Mouse (Mus musculus): ENCODE results near the gene Muc3. TPM values are rescaled to one million over a fixed set of nuclear protein-coding genes. Genes with fewer than 3 reads are reported as not detected.
A peak's percentile ranks its signal among the peaks of the same experiment; 100 is the strongest.
"Not testable (repeated sequence)": the region's sequence is repeated elsewhere in the genome, so short reads cannot be mapped to it uniquely, and the experiment has no call there.

Muc3 gene
- total RNA-seq (2015; ENCODE audit: low replicate concordance) (not detected in 2 replicates), total RNA-seq (2017; ENCODE audit: low replicate concordance) (not detected in 2 replicates)

- ATAC-seq (replicated peaks; ENCODE audit: low FRiP score, poor library complexity, severe bottlenecking), result not testable (repeated sequence)
Measured at GRCm38 (mm10) chr5:137149272-137149882, at the start of gene Muc3. Muc3 (minus strand) TSS chr5:137149322.

GRCm38 (mm10) chr5:137194488-137195120, 45.5 kb upstream of the Muc3 start:
- ATAC-seq (replicated peaks; ENCODE audit: low FRiP score, poor library complexity, severe bottlenecking), result no peak

GRCm38 (mm10) chr5:137193279-137193952, 44.3 kb upstream of the Muc3 start:
- no peak for ATAC-seq (replicated peaks; ENCODE audit: low FRiP score, poor library complexity, severe bottlenecking)

- ATAC-seq (replicated peaks; ENCODE audit: low FRiP score, poor library complexity, severe bottlenecking), result peak; percentile 49
Measured at GRCm38 (mm10) chr5:137189326-137189725, 40.2 kb upstream of the Muc3 start.

GRCm38 (mm10) chr5:137185362-137185761, 36.2 kb upstream of the Muc3 start:
- no peak for ATAC-seq (replicated peaks; ENCODE audit: low FRiP score, poor library complexity, severe bottlenecking)

GRCm38 (mm10) chr5:137179646-137180374, 30.7 kb upstream of the Muc3 start:
- peak; percentile 34; the same call in 1 of the 2 replicates for ATAC-seq (replicated peaks; ENCODE audit: low FRiP score, poor library complexity, severe bottlenecking)

GRCm38 (mm10) chr5:137173967-137174366, 24.8 kb upstream of the Muc3 start:
- no peak for ATAC-seq (replicated peaks; ENCODE audit: low FRiP score, poor library complexity, severe bottlenecking)

- no peak for ATAC-seq (replicated peaks; ENCODE audit: low FRiP score, poor library complexity, severe bottlenecking)
Measured at GRCm38 (mm10) chr5:137172591-137172990, 23.5 kb upstream of the Muc3 start.

- no peak for ATAC-seq (replicated peaks; ENCODE audit: low FRiP score, poor library complexity, severe bottlenecking)
Measured at GRCm38 (mm10) chr5:137171478-137171877, 22.4 kb upstream of the Muc3 start.

- ATAC-seq (replicated peaks; ENCODE audit: low FRiP score, poor library complexity, severe bottlenecking), result no peak
Measured at GRCm38 (mm10) chr5:137170836-137171380, 21.8 kb upstream of the Muc3 start.

GRCm38 (mm10) chr5:137167539-137167938, 18.4 kb upstream of the Muc3 start:
- ATAC-seq (replicated peaks; ENCODE audit: low FRiP score, poor library complexity, severe bottlenecking), result no peak

- ATAC-seq (replicated peaks; ENCODE audit: low FRiP score, poor library complexity, severe bottlenecking), result no peak
Measured at GRCm38 (mm10) chr5:137166012-137166411, 16.9 kb upstream of the Muc3 start.

GRCm38 (mm10) chr5:137161853-137162252, 12.7 kb upstream of the Muc3 start:
- no peak for ATAC-seq (replicated peaks; ENCODE audit: low FRiP score, poor library complexity, severe bottlenecking)

GRCm38 (mm10) chr5:137159461-137159860, 10.3 kb upstream of the Muc3 start:
- ATAC-seq (replicated peaks; ENCODE audit: low FRiP score, poor library complexity, severe bottlenecking), result no peak

GRCm38 (mm10) chr5:137153289-137153688, 4.2 kb upstream of the Muc3 start:
- ATAC-seq (replicated peaks; ENCODE audit: low FRiP score, poor library complexity, severe bottlenecking), result no peak

- peak; percentile 37 for ATAC-seq (replicated peaks; ENCODE audit: low FRiP score, poor library complexity, severe bottlenecking)
Measured at GRCm38 (mm10) chr5:137152623-137153022, 3.5 kb upstream of the Muc3 start.

- ATAC-seq (replicated peaks; ENCODE audit: low FRiP score, poor library complexity, severe bottlenecking), result peak; percentile 72
Measured at GRCm38 (mm10) chr5:137140836-137141235, 8.3 kb downstream of the Muc3 start.

GRCm38 (mm10) chr5:137138977-137139376, 10.1 kb downstream of the Muc3 start:
- no peak for ATAC-seq (replicated peaks; ENCODE audit: low FRiP score, poor library complexity, severe bottlenecking)

GRCm38 (mm10) chr5:137134959-137135358, 14.2 kb downstream of the Muc3 start:
- ATAC-seq (replicated peaks; ENCODE audit: low FRiP score, poor library complexity, severe bottlenecking), result no peak

- peak; percentile 80 for ATAC-seq (replicated peaks; ENCODE audit: low FRiP score, poor library complexity, severe bottlenecking)
Measured at GRCm38 (mm10) chr5:137131490-137131889, 17.6 kb downstream of the Muc3 start.
